Mouse (Mus musculus) forebrain, embryonic 16.5 days (tissue): Measurements from ENCODE around the gene Plau. TPM values are rescaled to one million over a fixed set of nuclear protein-coding genes. Genes with fewer than 3 reads are reported as not detected.

Experiments
- polyA plus RNA-seq: library from polyadenylated mRNA; unstranded; fragments of >200 nt; fragmentation: Nextera tagmentation; extraction: Ambion mirVana; gene quantifications from 2 replicates; pipeline ENCODE4 v1.2.1, GENCODE M21; 2015

The Plau gene
- polyA plus RNA-seq, 1 experiment from 2014 or later = 0.33 TPM

Other genes with a start within 250 kb of the Plau start
- gene Usp54, start 195.6 kb upstream of the Plau start, polyA plus RNA-seq = 10.4 and 11.1 TPM in 2 replicates
- 0.31 TPM in 1 of 2 replicates, not detected in the other for gene Myoz1, start 180.1 kb upstream of the Plau start, polyA plus RNA-seq
- 0.12 and 0.14 TPM in 2 replicates for gene Synpo2l, start 168.3 kb upstream of the Plau start, polyA plus RNA-seq
- 96.8 and 101 TPM in 2 replicates for gene Sec24c, start 162.4 kb upstream of the Plau start, polyA plus RNA-seq
- gene Fut11, start 141.7 kb upstream of the Plau start, polyA plus RNA-seq = 21.6 and 23.3 TPM in 2 replicates
- 175 and 187 TPM in 2 replicates for gene Chchd1, start 133.7 kb upstream of the Plau start, polyA plus RNA-seq
- gene Zswim8, start 129.1 kb upstream of the Plau start, polyA plus RNA-seq = 44.4 and 55.9 TPM in 2 replicates
- 15.7 and 16.7 TPM in 2 replicates for gene Ndst2, start 102.1 kb upstream of the Plau start, polyA plus RNA-seq
- 123 and 127 TPM in 2 replicates for gene Camk2g, start 42.6 kb upstream of the Plau start, polyA plus RNA-seq
- gene Vcl, start 92.7 kb downstream of the Plau start, polyA plus RNA-seq = 11.4 and 13.0 TPM in 2 replicates
- gene Ap3m1, start 215.8 kb downstream of the Plau start, polyA plus RNA-seq = 101 and 109 TPM in 2 replicates
- gene Adk, start 215.9 kb downstream of the Plau start, polyA plus RNA-seq = 71.9 and 82.3 TPM in 2 replicates